ENCODE assay signal across 19 mouse cellular contexts in genomic region chr13:115673729-115674128, GRCm38 (mm10).
DNase-seq lines count a peak whose midpoint lies in the region; ATAC-seq lines count a peak whose summit lies in the region.
"Had no signal": no experiment of that assay in that cellular context is flagged by ENCODE, and none has a peak within 500 bp of the region (broad histone marks: within the 10 kb centered on the region; RNA-seq: fewer than 3 reads in every experiment).

No protein-coding gene starts in this region.

- ATAC-seq in neural tube, embryonic 13.5 days (ENCODE audit: low read depth): peak; percentile 67; the same call in 1 of the 2 replicates
- no peak for ATAC-seq in neural tube, embryonic 15.5 days (ENCODE audit: low FRiP score)
- ATAC-seq: CD4-positive, CD25-positive, alpha-beta regulatory T cell, adult 4 months; intestine, embryonic 15.5 days; Patski had no signal

- no peak overlapping the region for H3K9ac ChIP-seq in neural tube, embryonic 13.5 days
- H3K9ac ChIP-seq in neural tube, embryonic 15.5 days (replicated peaks): no peak overlapping the region
- H3K9ac ChIP-seq: heart, embryonic 15.5 days; intestine, embryonic 15.5 days; liver, embryonic 15.5 days had no signal

- peak; percentile 8 for DNase-seq in embryo, embryonic 10 days (ENCODE audit: low spot score)
- no peak for DNase-seq in embryo, embryonic 11 days
- peak; percentile 7 for DNase-seq in left cerebral cortex, postnatal 4 days
- no peak for DNase-seq in left cerebral cortex, adult 8-10 months (ENCODE audit: low spot score in 2 of 2)
- peak; percentile 14 for DNase-seq in retina, postnatal 7 days (ENCODE audit: low read depth, low spot score)
- DNase-seq in urinary bladder, postnatal 36 days (ENCODE audit: low spot score in 2 of 2): no peak
- DNase-seq: adrenal gland, adult 8-10 months; cerebellum, postnatal 14 days; gastrocnemius, postnatal 36 days; heart, postnatal 4 days; kidney, adult 9 months had no signal

- 0 out of 2 replicates have a peak, but pooled peaks cover 4% of the 10 kb centered on the region for H3K4me1 ChIP-seq in neural tube, embryonic 13.5 days (replicated peaks)
- H3K4me1 ChIP-seq in neural tube, embryonic 15.5 days: no peaks in the 10 kb centered on the region
- H3K4me1 ChIP-seq: heart, embryonic 15.5 days; intestine, embryonic 15.5 days; liver, embryonic 15.5 days had no signal

- no peak overlapping the region for H3K27ac ChIP-seq in neural tube, embryonic 13.5 days (replicated peaks)
- no peak overlapping the region for H3K27ac ChIP-seq in neural tube, embryonic 15.5 days (replicated peaks)
- H3K27ac ChIP-seq: heart, embryonic 15.5 days; intestine, embryonic 15.5 days; liver, embryonic 15.5 days; macrophage had no signal

- H3K27me3 ChIP-seq in neural tube, embryonic 13.5 days: peaks cover 31% of the 10 kb centered on the region
- H3K27me3 ChIP-seq in neural tube, embryonic 15.5 days (replicated peaks): peaks cover 11% of the 10 kb centered on the region
- H3K27me3 ChIP-seq: heart, embryonic 15.5 days; intestine, embryonic 15.5 days; liver, embryonic 15.5 days had no signal

- no peaks in the 10 kb centered on the region for H3K9me3 ChIP-seq in neural tube, embryonic 13.5 days
- H3K9me3 ChIP-seq in neural tube, embryonic 15.5 days (replicated peaks): no peaks in the 10 kb centered on the region
- H3K9me3 ChIP-seq: heart, embryonic 15.5 days; intestine, embryonic 15.5 days; liver, embryonic 15.5 days had no signal

- WGBS in neural tube, embryonic 13.5 days: 4% methylated on average over 5 of the region's 5 CpGs
- 5% methylated on average over 5 of the region's 5 CpGs for WGBS in neural tube, embryonic 15.5 days

- H3K4me3 ChIP-seq in neural tube, embryonic 13.5 days: no peak overlapping the region
- no peak overlapping the region for H3K4me3 ChIP-seq in neural tube, embryonic 15.5 days (replicated peaks)
- H3K4me3 ChIP-seq: heart, embryonic 15.5 days; intestine, embryonic 15.5 days; liver, embryonic 15.5 days had no signal

- intact Hi-C loops in left cerebral cortex, postnatal 4 days (cut with DNase I): no loop called here

- H3K4me2 ChIP-seq in neural tube, embryonic 13.5 days: no peak overlapping the region
- H3K4me2 ChIP-seq in neural tube, embryonic 15.5 days: no peak overlapping the region
- H3K4me2 ChIP-seq: heart, embryonic 15.5 days; intestine, embryonic 15.5 days; liver, embryonic 15.5 days had no signal

- no peaks in the 10 kb centered on the region for H3K36me3 ChIP-seq in neural tube, embryonic 13.5 days
- no peaks in the 10 kb centered on the region for H3K36me3 ChIP-seq in neural tube, embryonic 15.5 days
- H3K36me3 ChIP-seq: heart, embryonic 15.5 days; intestine, embryonic 15.5 days; liver, embryonic 15.5 days had no signal

Comparison
In these comparisons a context has a peak if more than half of its experiments do, and no peak if none do; other contexts are left out.
1. DNase-seq: peak in embryo, embryonic 10 days (single experiment), left cerebral cortex, postnatal 4 days (single experiment) and retina, postnatal 7 days (single experiment); none in embryo, embryonic 11 days (single experiment), left cerebral cortex, adult 8-10 months (0 of 2) and urinary bladder, postnatal 36 days (0 of 2).